Mouse (Mus musculus) cerebellum, adult 2 months (tissue): Measurements from ENCODE around the gene Hist1h2bh. TPM values are rescaled to one million over a fixed set of nuclear protein-coding genes. Genes with fewer than 3 reads are reported as not detected.
"Not testable (repeated sequence)": the region's sequence is repeated elsewhere in the genome, so short reads cannot be mapped to it uniquely, and the experiment has no call there.

ENCODE experiments used
- DNase-seq, 2 experiments: peaks; one replicate each; pipeline ENCODE4 v3.0.0; 2021
- H3K27ac ChIP-seq: fragments of 200-500 bp; 2 replicates; pipeline ENCODE4 v1.5.1; 2012; ENCODE audit warnings: low read length, control low read depth, inconsistent platforms; ENCODE audit not compliant: insufficient read depth
- H3K27me3 ChIP-seq: fragments of 200-500 bp; 2 replicates; pipeline ENCODE4 v1.6.1; 2012; ENCODE audit warnings: inconsistent platforms, mild to moderate bottlenecking, low read length, moderate library complexity; ENCODE audit not compliant: control insufficient read depth, insufficient read depth
- H3K4me1 ChIP-seq: fragments of 200-500 bp; 2 replicates; pipeline ENCODE4 v1.6.1; 2011; ENCODE audit warnings: low read length; ENCODE audit not compliant: control insufficient read depth, insufficient read depth
- H3K4me3 ChIP-seq: fragments of 200-500 bp; replicated peaks from 2 replicates; pipeline ENCODE3; 2011; ENCODE audit warnings: mild to moderate bottlenecking, low read depth, low read length, control low read depth; ENCODE audit not compliant: insufficient read depth
- CTCF ChIP-seq: fragments of 200-500 bp; IDR thresholded peaks from 2 replicates; pipeline ENCODE4 v1.5.1; 2011; ENCODE audit warnings: low read depth, mild to moderate bottlenecking, control low read depth, low read length, moderate library complexity, borderline replicate concordance; ENCODE audit not compliant: insufficient read depth
- POLR2A ChIP-seq: fragments of 200-500 bp; IDR thresholded peaks from 2 replicates; pipeline ENCODE4 v1.6.1; 2011; ENCODE audit warnings: low read length, control low read depth, borderline replicate concordance; ENCODE audit not compliant: insufficient read depth
- whole genome bisulfite sequencing: fragments of 180-500 bp; shearing (Covaris S2); methylation state at CpG from one replicate; pipeline ENCODE4 v1.1.7; 2018; 5-methylcytosine and 5-hydroxymethylcytosine counted together
- polyA plus RNA-seq: library from polyadenylated mRNA; depleted of rRNA; stranded (reverse); fragments of >200 nt; gene quantifications from 2 replicates; pipeline ENCODE4 v1.2.3, GENCODE M21; 2012

Hist1h2bh gene
- polyA plus RNA-seq, 1 experiment = 0.34 TPM

GRCm38 (mm10) chr13:23584331-23584730 is 41.1 kb upstream of the Hist1h2bh start:
- TF ChIP-seq CTCF (no peak), POLR2A (no peak)
- Histone ChIP-seq H3K4me1 (no peaks in the 10 kb centered on the region), H3K4me3 (no peak overlapping the region), H3K27me3 (no peaks in the 10 kb centered on the region), H3K27ac (no peak overlapping the region)
- DNase-seq = no peak

- TF ChIP-seq CTCF (no peak), POLR2A (no peak)
- H3K4me3 ChIP-seq = no peak overlapping the region
- H3K27me3 ChIP-seq = no peaks in the 10 kb centered on the region
- H3K27ac ChIP-seq = no peak overlapping the region
- DNase-seq = no peak
- H3K4me1 ChIP-seq = no peaks in the 10 kb centered on the region
Observed at GRCm38 (mm10) chr13:23583387-23584068, 40.3 kb upstream of the Hist1h2bh start.

- 25% methylated on average over 6 of the region's 6 CpGs for WGBS
- Histone ChIP-seq H3K27ac (no peak overlapping the region), H3K4me3 (no peak overlapping the region), H3K27me3 (no peaks in the 10 kb centered on the region), H3K4me1 (no peaks in the 10 kb centered on the region)
- no peak for DNase-seq
- TF ChIP-seq POLR2A (no peak), CTCF (no peak)
Observed at GRCm38 (mm10) chr13:23582219-23583056, 39.2 kb upstream of the Hist1h2bh start.

GRCm38 (mm10) chr13:23581408-23582218 is 38.4 kb upstream of the Hist1h2bh start, which contains the start of gene Hist1h4d:
Gene Hist1h4d (plus strand): TSS chr13:23581598.
- Histone ChIP-seq H3K4me3 (peak within 1 kb of the TSS; percentile 56), H3K4me1 (no peaks in the 10 kb centered on the region), H3K27me3 (no peaks in the 10 kb centered on the region), H3K27ac (no peak within 1 kb of the TSS)
- peak; percentile 99 for TF ChIP-seq POLR2A
- TF ChIP-seq CTCF = no peak
- peak; percentile 95 to 98 for DNase-seq
- WGBS = 2% methylated on average over 43 of the region's 43 CpGs

GRCm38 (mm10) chr13:23577835-23578234 is 34.6 kb upstream of the Hist1h2bh start:
- no peak for DNase-seq
- Histone ChIP-seq H3K27ac (no peak overlapping the region), H3K4me1 (no peaks in the 10 kb centered on the region), H3K4me3 (no peak overlapping the region), H3K27me3 (no peaks in the 10 kb centered on the region)
- no peak for TF ChIP-seq CTCF
- TF ChIP-seq POLR2A = no peak
- WGBS = 92% methylated on average over 1 of the region's 1 CpGs

- H3K4me3 ChIP-seq = no peak overlapping the region
- no peak overlapping the region for H3K27ac ChIP-seq
Observed at GRCm38 (mm10) chr13:23576906-23577639, 33.9 kb upstream of the Hist1h2bh start.

GRCm38 (mm10) chr13:23576351-23576881 is 33.2 kb upstream of the Hist1h2bh start:
- WGBS = 77% methylated on average over 7 of the region's 7 CpGs
- H3K4me3 ChIP-seq = no peak overlapping the region
- TF ChIP-seq POLR2A = no peak
- TF ChIP-seq CTCF = no peak

More at GRCm38 (mm10) chr13:23576906-23577639, 33.9 kb upstream of the Hist1h2bh start:
- Histone ChIP-seq H3K27me3 (no peaks in the 10 kb centered on the region), H3K4me1 (no peaks in the 10 kb centered on the region)
- 76% methylated on average over 6 of the region's 6 CpGs for WGBS
- TF ChIP-seq POLR2A = no peak
- no peak for TF ChIP-seq CTCF
- no peak for DNase-seq

GRCm38 (mm10) chr13:23575864-23576313 is 32.7 kb upstream of the Hist1h2bh start:
- not testable (repeated sequence) for H3K27me3 ChIP-seq, H3K27ac ChIP-seq, H3K4me1 ChIP-seq
- WGBS = 14% methylated on average over 13 of the region's 40 CpGs
- DNase-seq = peak in 1 of 2 experiments; percentile 32
- H3K4me3 ChIP-seq = peak overlapping the region; percentile 44

More at GRCm38 (mm10) chr13:23576351-23576881, 33.2 kb upstream of the Hist1h2bh start:
- no peaks in the 10 kb centered on the region for H3K27me3 ChIP-seq
- no peak for DNase-seq
- H3K27ac ChIP-seq = no peak overlapping the region
- no peaks in the 10 kb centered on the region for H3K4me1 ChIP-seq
